ENCODE assay signal across 8 mouse cellular contexts in genomic region chr9:95442321-95442731, GRCm38 (mm10). TPM values are rescaled to one million over a fixed set of nuclear protein-coding genes. Genes with fewer than 3 reads are reported as not detected.
DNase-seq lines count a peak whose midpoint lies in the region; ATAC-seq lines count a peak whose summit lies in the region.

No protein-coding gene starts in this region.

- intact Hi-C loops in left cerebral cortex, postnatal 10 days (cut with DNase I): no loop called here

- ATAC-seq in kidney, embryonic 16.5 days (ENCODE audit: low FRiP score, low TSS enrichment): peak; percentile 70
- 0 out of 2 replicates have a peak, but pooled peaks have one; percentile 31 for ATAC-seq in heart, embryonic 15.5 days (replicated peaks; ENCODE audit: insufficient number of reproducible peaks, insufficient read depth, low FRiP score, low read depth)
- ATAC-seq in neural tube, embryonic 13.5 days (ENCODE audit: low read depth): peak; percentile 74; the same call in 1 of the 2 replicates

- peak overlapping the region; percentile 28; the same call in 1 of the 2 replicates for H3K9ac ChIP-seq in kidney, embryonic 16.5 days (replicated peaks; ENCODE audit: low read length)
- no peak overlapping the region for H3K9ac ChIP-seq in heart, embryonic 15.5 days
- H3K9ac ChIP-seq in neural tube, embryonic 13.5 days: peak overlapping the region; percentile 50; the same call in 1 of the 2 replicates

- no peaks in the 10 kb centered on the region for H3K27me3 ChIP-seq in kidney, embryonic 16.5 days (ENCODE audit: insufficient read depth, low read length)
- H3K27me3 ChIP-seq in heart, embryonic 15.5 days: no peaks in the 10 kb centered on the region
- no peaks in the 10 kb centered on the region for H3K27me3 ChIP-seq in neural tube, embryonic 13.5 days

- no peaks in the 10 kb centered on the region for H3K36me3 ChIP-seq in kidney, embryonic 16.5 days (ENCODE audit: insufficient read depth, low read length)
- no peaks in the 10 kb centered on the region for H3K36me3 ChIP-seq in heart, embryonic 15.5 days
- no peaks in the 10 kb centered on the region for H3K36me3 ChIP-seq in neural tube, embryonic 13.5 days

- no peaks in the 10 kb centered on the region for H3K9me3 ChIP-seq in kidney, embryonic 16.5 days (ENCODE audit: low read length)
- H3K9me3 ChIP-seq in heart, embryonic 15.5 days (replicated peaks): no peaks in the 10 kb centered on the region
- no peaks in the 10 kb centered on the region; the same call in 1 of the 2 replicates for H3K9me3 ChIP-seq in neural tube, embryonic 13.5 days

- no peak for DNase-seq in kidney, adult 8-10 months
- DNase-seq in cerebellum, postnatal 4 days (ENCODE audit: low spot score in 2 of 2): peak; percentile 33 to 49
- DNase-seq in left cerebral cortex, postnatal 10 days (ENCODE audit: extremely low spot score in 1 of 2, low spot score in 2 of 2): peak; percentile 32 to 58
- DNase-seq in spleen, postnatal 36 days (ENCODE audit: low spot score in 2 of 2): no peak
- no peak for DNase-seq in spleen, postnatal 14 days (ENCODE audit: low spot score in 2 of 2)

- no peak overlapping the region for H3K27ac ChIP-seq in kidney, embryonic 16.5 days (ENCODE audit: low read length)
- no peak overlapping the region for H3K27ac ChIP-seq in heart, embryonic 15.5 days
- H3K27ac ChIP-seq in neural tube, embryonic 13.5 days (replicated peaks): no peak overlapping the region; the same call in 1 of the 2 replicates

- peak overlapping the region; percentile 24 for H3K4me3 ChIP-seq in kidney, embryonic 16.5 days (ENCODE audit: low read length)
- H3K4me3 ChIP-seq in heart, embryonic 15.5 days: peak overlapping the region; percentile 24; the same call in 1 of the 2 replicates
- peak overlapping the region; percentile 18; the same call in 1 of the 2 replicates for H3K4me3 ChIP-seq in neural tube, embryonic 13.5 days

- WGBS in kidney, embryonic 16.5 days: 5% methylated on average over 13 of the region's 13 CpGs
- 8% methylated on average over 13 of the region's 13 CpGs for WGBS in heart, embryonic 15.5 days
- 17% methylated on average over 13 of the region's 13 CpGs for WGBS in neural tube, embryonic 13.5 days

- H3K4me1 ChIP-seq in kidney, embryonic 16.5 days (ENCODE audit: insufficient read depth, low read length): no peaks in the 10 kb centered on the region
- H3K4me1 ChIP-seq in heart, embryonic 15.5 days (replicated peaks): no peaks in the 10 kb centered on the region
- peaks cover 21% of the 10 kb centered on the region for H3K4me1 ChIP-seq in neural tube, embryonic 13.5 days (replicated peaks)

- peak overlapping the region; percentile 53 for H3K4me2 ChIP-seq in kidney, embryonic 16.5 days (replicated peaks; ENCODE audit: low read depth, low read length)
- H3K4me2 ChIP-seq in heart, embryonic 15.5 days: peak overlapping the region; percentile 54
- peak overlapping the region; percentile 51 for H3K4me2 ChIP-seq in neural tube, embryonic 13.5 days

RNA-seq across cellular contexts. Expression of gene Chst2, which starts 35.8 kb away (rescaled TPM):
- 6.6 and 7.2 TPM in 2 replicates for polyA plus RNA-seq in kidney, embryonic 16.5 days (2015; fragmentation: Nextera tagmentation; extraction: Ambion mirVana)
- polyA plus RNA-seq in heart, embryonic 15.5 days (2015; fragmentation: Nextera tagmentation; extraction: Ambion mirVana): 1.9 and 2.8 TPM in 2 replicates
- 100 to 1,000 TPM in 1 of 2 experiments, 10 to 100 TPM in 1; 95.4 to 105 TPM for total RNA-seq in left cerebral cortex, postnatal 10 days (2021)
- polyA plus RNA-seq in neural tube, embryonic 13.5 days (2015; fragmentation: Nextera tagmentation; extraction: Ambion mirVana): 8.9 and 9.5 TPM in 2 replicates

Comparison
In these comparisons a context has a peak if more than half of its experiments do, and no peak if none do; other contexts are left out.
1. DNase-seq: peak in cerebellum, postnatal 4 days (2 of 2) and left cerebral cortex, postnatal 10 days (2 of 2); none in kidney, adult 8-10 months (0 of 2), spleen, postnatal 36 days (0 of 2) and spleen, postnatal 14 days (0 of 2).
2. Peak in every context shown above with its lines, with median percentiles within 50 percentile points of each other: ATAC-seq, H3K4me2 ChIP-seq and H3K4me3 ChIP-seq.